Mouse (Mus musculus) cortical plate, adult 2 months (tissue): ENCODE measurements around the gene 2900026A02Rik. TPM values are rescaled to one million over a fixed set of nuclear protein-coding genes. Genes with fewer than 3 reads are reported as not detected.
A peak's percentile ranks its signal among the peaks of the same experiment; 100 is the strongest.

Source experiments
- H3K27ac ChIP-seq: fragments of 200-500 bp; 2 replicates; pipeline ENCODE4 v1.5.1; 2012; ENCODE audit warnings: low read length, control low read depth, inconsistent platforms; ENCODE audit not compliant: insufficient read depth
- H3K4me1 ChIP-seq: fragments of 200-500 bp; 2 replicates; pipeline ENCODE4 v1.6.1; 2011; ENCODE audit warnings: low read length; ENCODE audit not compliant: control insufficient read depth, insufficient read depth
- H3K4me3 ChIP-seq: fragments of 200-500 bp; 2 replicates; pipeline ENCODE4 v1.5.1; 2011; ENCODE audit warnings: mild to moderate bottlenecking, low read length, control low read depth; ENCODE audit not compliant: insufficient read depth
- CTCF ChIP-seq: fragments of 200-500 bp; IDR thresholded peaks from 2 replicates; pipeline ENCODE4 v1.5.1; 2011; ENCODE audit warnings: mild to moderate bottlenecking, control low read depth, low read length; ENCODE audit not compliant: insufficient read depth; ENCODE audit errors: extremely low read depth
- POLR2A ChIP-seq: fragments of 200-500 bp; IDR thresholded peaks from 2 replicates; pipeline ENCODE4 v1.6.1; 2011; ENCODE audit warnings: mild to moderate bottlenecking, low read length, control low read depth; ENCODE audit not compliant: insufficient read depth; ENCODE audit errors: extremely low read depth
- polyA plus RNA-seq: library from polyadenylated mRNA; depleted of rRNA; stranded (reverse); fragments of >200 nt; gene quantifications from 2 replicates; pipeline ENCODE4 v1.2.3, GENCODE M21; 2012

Gene 2900026A02Rik
- polyA plus RNA-seq, 1 experiment: 25.4 TPM

- H3K4me1 ChIP-seq: no peaks in the 10 kb centered on the region; the same call in 1 of the 2 replicates
- H3K27ac ChIP-seq: no peak overlapping the region
- H3K4me3 ChIP-seq: no peak overlapping the region
- peak; percentile 88 for TF ChIP-seq CTCF
- no peak for TF ChIP-seq POLR2A
Measured at GRCm38 (mm10) chr5:113179843-113180682, 41.0 kb downstream of the 2900026A02Rik start.

GRCm38 (mm10) chr5:113179451-113179842 lies 41.6 kb downstream of the 2900026A02Rik start:
- Histone ChIP-seq H3K4me3 (no peak overlapping the region), H3K27ac (no peak overlapping the region)

GRCm38 (mm10) chr5:113175976-113176375 lies 45.1 kb downstream of the 2900026A02Rik start:
- no peak overlapping the region for H3K4me3 ChIP-seq
- TF ChIP-seq POLR2A: no peak
- TF ChIP-seq CTCF: no peak
- no peak overlapping the region for H3K27ac ChIP-seq
- H3K4me1 ChIP-seq: no peaks in the 10 kb centered on the region; the same call in 1 of the 2 replicates

More at GRCm38 (mm10) chr5:113179451-113179842, 41.6 kb downstream of the 2900026A02Rik start:
- no peaks in the 10 kb centered on the region; the same call in 1 of the 2 replicates for H3K4me1 ChIP-seq
- TF ChIP-seq CTCF: no peak
- no peak for TF ChIP-seq POLR2A

- no peak overlapping the region for H3K27ac ChIP-seq
- no peaks in the 10 kb centered on the region; the same call in 1 of the 2 replicates for H3K4me1 ChIP-seq
- H3K4me3 ChIP-seq: no peak overlapping the region
- TF ChIP-seq POLR2A: no peak
- peak; percentile 58 for TF ChIP-seq CTCF
Measured at GRCm38 (mm10) chr5:113174916-113175692, 45.9 kb downstream of the 2900026A02Rik start.

DNA sequence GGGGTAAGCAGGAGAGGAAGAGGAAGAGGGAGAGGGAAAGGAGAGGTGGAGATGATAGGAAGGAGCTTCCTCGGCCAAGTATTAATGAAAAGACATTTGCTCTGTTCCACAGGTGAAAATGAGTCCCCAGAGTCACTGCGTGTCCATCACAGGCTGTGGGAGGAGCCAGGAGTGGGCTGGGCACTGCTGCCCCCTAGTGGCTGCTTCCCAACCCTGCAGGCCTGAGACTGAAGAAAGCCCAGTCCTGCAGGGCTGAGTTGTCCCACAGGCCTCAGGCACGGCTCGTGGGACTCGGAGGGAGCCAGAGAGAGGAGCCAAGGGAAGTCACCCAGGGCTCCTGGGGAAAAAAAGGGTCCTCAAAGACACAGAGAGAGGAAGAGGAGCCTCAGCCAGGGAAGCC lies 47.7 kb downstream of the 2900026A02Rik start:
- H3K27ac ChIP-seq: no peak overlapping the region
- H3K4me1 ChIP-seq: no peaks in the 10 kb centered on the region
- TF ChIP-seq POLR2A (no peak), CTCF (peak; percentile 81)
- H3K4me3 ChIP-seq: no peak overlapping the region

GRCm38 (mm10) chr5:113171968-113172578 lies 49.0 kb downstream of the 2900026A02Rik start:
- TF ChIP-seq CTCF (no peak), POLR2A (no peak)
- H3K27ac ChIP-seq: no peak overlapping the region
- H3K4me3 ChIP-seq: no peak overlapping the region
- no peaks in the 10 kb centered on the region for H3K4me1 ChIP-seq

DNA sequence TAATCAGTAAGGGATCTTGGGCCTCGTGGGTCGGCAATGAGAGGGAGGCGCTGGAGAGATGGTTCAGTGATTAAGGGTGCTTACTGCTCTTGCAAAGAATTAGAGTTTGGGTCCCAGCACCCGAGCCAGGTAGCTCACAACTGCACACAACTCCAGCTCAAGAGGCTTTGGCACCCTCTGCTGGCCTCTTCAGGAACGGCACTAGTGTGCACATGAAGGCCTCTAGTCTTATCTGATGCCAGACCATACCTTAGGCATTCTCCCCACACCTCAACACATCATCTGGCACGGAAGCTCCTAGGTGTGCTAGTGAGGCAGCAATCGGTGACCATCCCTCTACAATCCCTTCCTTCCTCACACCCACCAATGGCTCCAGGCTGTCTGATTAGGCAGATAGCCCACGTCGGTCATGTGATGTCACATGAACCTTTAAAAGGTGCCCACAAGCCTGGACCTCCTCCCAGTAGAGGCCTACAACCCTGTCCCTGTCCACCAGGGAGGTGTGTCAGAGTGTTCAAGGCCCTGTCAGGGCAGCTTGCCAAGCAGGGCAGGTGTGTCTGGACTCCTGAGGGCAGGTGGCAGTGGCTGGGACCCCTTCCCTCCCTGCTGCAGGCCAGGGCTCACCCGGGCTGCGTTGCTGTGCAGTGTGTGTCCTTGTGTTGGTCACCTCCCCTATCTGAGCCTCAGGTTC lies 50.8 kb downstream of the 2900026A02Rik start:
- H3K27ac ChIP-seq: no peak overlapping the region
- no peak overlapping the region for H3K4me3 ChIP-seq
- peaks cover 2% of the 10 kb centered on the region for H3K4me1 ChIP-seq
- TF ChIP-seq POLR2A: no peak
- TF ChIP-seq CTCF: peak; percentile 25; the same call in 1 of the 2 replicates

DNA sequence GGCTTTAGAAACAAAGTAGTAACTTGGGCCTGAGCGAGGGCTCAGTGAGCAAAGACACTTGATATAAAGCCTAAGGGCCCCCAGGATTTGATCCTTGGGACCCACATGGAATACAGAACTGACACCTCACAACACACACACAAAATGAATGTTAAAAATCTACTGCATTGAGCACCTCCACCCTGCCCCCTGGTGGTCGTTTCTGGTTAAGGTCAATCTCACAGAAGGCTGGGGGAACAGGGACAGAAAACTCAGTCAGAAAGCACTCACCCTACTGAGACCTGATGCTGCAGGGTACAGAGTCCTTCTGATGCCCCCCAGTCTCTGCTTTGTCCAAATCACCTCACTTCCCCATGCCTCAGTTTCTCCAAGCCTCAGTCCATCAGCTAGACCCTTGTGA lies 53.3 kb downstream of the 2900026A02Rik start:
- H3K4me1 ChIP-seq: peaks cover 2% of the 10 kb centered on the region
- H3K4me3 ChIP-seq: no peak overlapping the region
- no peak overlapping the region for H3K27ac ChIP-seq
- TF ChIP-seq CTCF (peak; percentile 60), POLR2A (no peak)

GRCm38 (mm10) chr5:113165481-113165880 lies 55.6 kb downstream of the 2900026A02Rik start:
- Histone ChIP-seq H3K4me1 (peaks cover 4% of the 10 kb centered on the region), H3K27ac (no peak overlapping the region), H3K4me3 (no peak overlapping the region)
- no peak for TF ChIP-seq CTCF
- no peak for TF ChIP-seq POLR2A
